Mouse (Mus musculus) MEL-GATA-1-ER (cell line): ENCODE data around the gene Cit.

Experiments used
- DNase-seq: peaks from one replicate; pipeline ENCODE4 v3.0.0-alpha.2; 2012; ENCODE audit warnings: low read depth; ENCODE audit errors: extremely low read depth

Gene Cit

DNA sequence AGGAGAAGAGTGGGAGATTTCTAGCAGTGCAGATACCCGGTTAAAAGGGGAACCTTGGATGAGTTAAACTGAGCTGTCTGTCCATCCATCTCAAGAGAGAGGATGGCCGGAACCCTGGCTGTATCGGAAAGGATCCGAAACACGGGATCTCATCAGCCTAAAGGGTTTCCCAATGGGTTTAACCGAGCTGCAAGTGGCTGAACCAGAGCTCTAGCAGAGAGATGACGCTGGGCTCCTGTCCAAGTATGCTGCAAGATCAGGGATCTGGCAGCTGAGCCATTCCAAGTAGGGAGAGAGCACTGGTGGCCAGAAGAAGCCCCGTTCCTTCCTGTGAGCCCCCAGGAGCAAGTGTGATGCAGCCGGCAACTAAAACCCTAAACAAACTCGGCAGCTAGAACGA lies 64.0 kb downstream of the Cit start:
- no peak for DNase-seq

DNA sequence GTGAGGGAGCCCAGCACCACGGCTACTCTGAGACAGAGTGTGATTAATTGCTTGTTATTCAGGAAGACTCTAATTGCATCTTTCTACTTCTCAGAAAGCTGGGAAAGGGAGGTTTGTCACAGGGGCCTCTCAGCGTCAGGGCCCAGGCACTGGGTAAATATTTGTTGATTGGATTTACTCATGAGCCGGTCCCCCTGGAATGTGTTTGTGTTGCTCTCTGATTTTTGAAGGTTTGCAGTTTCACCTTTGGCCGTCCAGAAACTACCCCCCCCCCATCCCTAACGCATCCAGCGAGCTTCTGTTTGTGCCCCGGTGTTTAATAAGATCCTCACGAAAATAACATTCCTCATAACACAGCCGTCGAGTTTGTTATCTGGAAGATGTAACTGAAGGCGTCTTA lies 65.4 kb downstream of the Cit start:
- no peak for DNase-seq

DNA sequence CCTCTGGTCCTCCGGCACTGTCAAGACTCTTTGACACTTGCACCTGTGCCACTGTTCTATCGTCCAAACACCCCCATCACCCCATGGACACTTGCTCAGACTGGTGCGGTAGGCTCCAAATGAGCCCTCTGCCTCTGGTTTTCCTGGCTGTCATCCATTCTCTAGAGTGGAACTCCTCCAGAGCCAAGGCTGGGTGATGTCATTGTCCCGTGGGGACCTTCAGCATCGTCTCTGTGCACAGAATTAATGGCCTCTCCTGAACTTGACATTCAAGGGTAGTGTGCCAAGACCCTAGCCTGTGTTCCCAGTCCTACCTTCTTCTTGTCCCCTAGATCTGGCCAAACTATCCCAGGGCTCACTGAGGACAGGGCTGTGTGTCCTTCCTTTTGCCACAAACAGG lies 70.4 kb downstream of the Cit start:
- DNase-seq, result no peak

DNA sequence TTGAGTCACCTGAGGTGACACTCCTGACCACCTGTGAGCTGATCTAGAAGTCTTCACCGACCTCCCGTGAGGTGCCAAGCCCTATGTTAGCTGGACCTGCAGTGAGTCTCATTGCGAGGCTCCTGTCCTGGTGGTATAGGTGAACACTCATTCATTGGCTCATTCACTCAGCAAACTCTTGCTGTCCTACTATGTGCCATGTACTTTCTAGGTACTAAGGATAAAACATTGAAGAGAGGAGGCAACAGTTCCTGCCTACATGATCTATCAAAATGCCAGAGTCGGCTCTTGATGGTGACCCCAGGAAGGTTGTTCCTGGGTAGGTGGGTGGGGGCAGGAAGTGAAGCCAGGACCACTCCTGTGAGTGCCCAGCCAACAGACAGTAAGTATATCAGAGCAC lies 72.9 kb downstream of the Cit start:
- DNase-seq, result no peak

DNA sequence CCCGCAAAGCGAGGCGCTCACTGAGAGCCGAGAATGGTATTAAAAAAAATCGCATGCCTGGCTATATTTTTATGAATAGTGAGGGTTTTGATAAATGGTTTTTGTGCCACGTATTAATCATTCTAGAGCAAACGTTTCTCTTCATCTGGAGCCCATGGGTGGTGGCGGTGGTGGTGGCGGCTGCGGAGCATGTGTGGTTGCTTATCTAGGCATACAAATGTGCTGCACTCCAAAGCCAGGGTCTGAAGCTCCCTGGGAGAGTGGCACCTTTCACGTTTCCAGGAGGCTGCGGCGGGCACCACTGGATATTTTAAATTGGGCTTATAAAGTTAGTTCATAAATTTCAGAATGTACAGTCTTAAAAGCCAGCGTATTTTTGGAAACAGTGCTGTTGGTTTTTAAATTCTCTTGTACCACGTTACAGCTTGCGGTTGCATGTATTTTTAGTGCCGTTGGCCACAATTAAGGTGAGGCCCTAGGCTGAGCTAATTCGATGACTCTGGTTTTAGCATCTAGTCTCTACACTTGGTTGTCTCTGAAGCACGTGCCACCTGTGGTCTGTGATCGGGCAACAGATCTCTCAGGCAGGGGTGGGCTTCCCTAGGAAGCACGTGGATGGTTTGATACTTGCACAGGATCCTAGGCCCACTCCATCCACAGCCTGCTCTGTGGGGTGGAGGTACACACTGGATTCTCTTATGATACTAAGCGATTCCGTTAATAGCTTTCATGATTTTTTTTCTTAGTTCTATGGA lies 73.7 kb downstream of the Cit start:
- DNase-seq, result peak; percentile 69

DNA sequence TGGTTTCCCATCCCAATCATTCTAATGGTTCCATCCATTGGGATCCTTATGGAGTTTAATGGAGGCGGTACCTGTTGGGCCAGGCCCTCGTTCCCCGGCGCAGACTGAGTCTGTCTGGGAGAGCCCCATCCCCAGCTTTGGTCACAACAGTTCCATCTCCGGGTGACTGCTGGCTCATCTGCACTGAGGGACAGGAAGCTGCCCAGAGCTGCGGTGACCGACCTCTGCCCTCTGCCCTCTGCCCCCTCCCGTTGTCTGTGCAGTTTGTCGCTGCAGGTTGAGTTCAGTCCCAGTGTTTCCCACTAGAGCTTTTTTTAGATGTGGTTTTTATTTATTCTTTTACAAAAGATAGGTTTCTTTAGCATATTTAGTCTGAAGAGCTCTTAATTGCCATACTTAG lies 76.9 kb downstream of the Cit start:
- DNase-seq, result no peak

DNA sequence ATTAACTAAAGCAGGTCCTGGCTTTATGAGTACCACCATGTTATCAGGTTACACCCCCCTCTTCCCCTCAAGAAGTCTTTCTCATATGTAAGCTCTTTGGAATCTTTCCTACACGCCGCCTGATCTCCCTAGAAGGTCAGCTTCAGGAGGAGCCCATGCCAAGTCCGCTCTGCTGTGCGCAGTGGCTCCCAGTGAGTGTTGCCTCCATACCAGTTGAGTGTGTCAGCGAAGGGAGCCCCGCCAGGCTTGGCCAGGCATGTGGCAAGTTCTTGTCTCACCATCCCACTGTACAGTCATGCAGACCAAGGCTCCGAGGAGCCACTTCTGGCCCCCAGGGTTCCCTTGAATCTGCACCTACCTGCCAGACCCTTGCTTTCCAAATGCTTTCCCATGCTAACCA lies 79.9 kb downstream of the Cit start:
- no peak for DNase-seq

DNA sequence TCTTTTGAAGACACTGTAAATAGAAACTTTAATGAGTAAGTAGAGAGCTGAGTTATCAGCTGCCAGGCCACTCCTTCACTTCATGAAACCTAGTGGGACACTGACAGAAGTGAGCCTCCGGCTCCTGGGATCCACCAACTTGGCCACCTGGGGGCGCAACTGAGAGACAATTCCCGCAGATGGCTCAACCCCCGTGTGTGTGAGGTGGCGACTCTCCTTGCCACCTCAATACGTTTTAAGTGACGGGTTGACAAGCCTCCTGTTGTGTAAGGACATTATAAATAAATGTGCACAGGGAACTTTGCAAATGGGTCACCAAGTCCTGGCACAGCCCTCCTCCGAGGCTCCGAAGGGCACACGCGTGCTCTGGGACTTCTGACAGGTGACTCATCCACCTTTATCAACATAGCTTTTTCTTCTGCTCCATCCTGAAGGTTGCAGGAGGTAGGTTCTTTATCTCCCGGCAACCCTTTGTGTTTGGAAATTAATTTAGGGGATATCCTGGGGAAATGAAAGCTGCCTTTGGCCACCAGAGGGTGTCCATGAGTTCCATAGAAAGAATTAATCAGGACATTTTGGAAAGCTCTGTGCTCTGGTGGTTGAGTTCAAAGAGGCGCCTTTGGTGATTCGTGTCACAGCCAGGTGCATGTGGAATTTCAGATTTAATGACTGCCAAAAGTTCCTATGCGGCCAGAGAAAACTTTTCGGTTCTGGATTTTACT lies 83.9 kb downstream of the Cit start:
- DNase-seq, result no peak

DNA sequence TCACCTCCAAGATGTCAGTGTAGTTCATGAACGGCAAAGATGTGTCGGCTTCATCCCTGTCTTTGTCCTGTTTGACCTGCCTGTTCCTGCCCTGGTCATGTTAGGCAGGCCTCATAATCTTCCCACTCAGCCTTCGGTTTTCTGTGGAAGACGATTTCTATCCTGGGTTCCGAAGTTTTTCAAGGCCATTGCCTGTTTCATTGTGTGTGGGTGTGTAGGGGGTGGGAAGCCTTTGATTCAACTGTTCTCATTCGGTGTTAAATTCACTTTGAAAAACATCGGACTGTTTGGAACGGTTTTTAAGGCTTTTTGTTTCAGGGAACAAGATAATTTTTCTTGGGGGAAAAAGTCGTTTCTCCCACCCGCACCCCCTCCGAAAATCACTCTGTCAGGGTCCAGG lies 87.2 kb downstream of the Cit start:
- DNase-seq, result no peak

DNA sequence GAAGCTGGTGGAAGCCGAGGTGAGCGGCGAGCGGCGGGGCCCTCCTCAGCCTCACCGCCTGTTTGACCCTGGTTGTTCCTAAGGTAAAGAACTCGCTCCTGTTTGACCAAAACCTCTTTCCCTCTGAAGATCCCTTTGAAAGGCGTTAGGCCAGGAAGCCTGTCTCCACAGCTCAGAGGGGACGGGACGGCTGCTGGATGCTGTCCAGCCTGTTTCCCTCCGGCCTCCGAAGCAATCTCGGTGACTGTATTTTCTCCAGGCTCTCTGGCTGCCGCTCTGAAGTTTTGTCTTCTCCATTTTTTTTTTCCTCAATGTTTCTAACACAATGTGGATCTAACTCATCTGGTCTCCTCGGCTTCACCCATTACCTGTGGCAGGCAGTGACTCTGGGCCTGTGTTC lies 91.8 kb downstream of the Cit start:
- DNase-seq, result no peak

DNA sequence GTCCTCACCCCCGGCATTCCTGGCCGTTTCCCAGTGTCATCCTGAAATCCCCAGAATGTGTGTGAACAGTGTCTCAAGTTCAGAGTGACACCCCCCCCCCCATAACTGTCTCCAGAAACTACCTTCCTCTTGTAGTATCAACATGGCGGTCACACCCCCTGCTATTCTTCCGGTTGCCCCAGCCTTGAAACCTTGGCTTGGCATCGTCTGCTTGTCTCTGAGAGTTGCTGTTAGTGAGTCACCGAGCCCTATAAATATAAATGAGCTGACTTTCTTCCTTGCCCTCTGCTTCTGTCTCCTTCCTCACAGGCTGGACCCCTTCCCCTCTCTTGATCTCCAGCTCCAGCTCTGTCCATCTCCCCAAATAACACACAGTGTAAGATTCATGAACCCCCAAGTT lies 92.5 kb downstream of the Cit start:
- DNase-seq, result no peak

DNA sequence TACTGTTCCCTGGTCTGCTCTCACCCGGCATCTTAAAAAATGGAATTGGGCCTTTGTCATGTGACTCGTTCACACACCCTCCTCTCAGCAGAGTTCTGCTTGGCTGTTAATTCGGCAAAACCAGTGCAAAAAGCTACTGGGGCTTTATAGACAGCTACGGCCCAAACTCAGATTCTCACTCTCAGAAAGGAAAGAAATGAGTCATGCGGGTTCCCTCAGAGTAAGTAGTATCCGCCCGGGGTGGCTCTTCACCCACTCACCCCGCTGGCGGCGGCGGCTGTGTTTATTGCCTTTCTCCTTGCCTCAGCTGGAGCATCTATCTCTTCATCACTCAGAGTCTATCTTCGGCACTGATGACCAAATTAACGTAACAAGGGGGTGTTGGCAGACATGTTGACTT lies 93.9 kb downstream of the Cit start:
- no peak for DNase-seq

DNA sequence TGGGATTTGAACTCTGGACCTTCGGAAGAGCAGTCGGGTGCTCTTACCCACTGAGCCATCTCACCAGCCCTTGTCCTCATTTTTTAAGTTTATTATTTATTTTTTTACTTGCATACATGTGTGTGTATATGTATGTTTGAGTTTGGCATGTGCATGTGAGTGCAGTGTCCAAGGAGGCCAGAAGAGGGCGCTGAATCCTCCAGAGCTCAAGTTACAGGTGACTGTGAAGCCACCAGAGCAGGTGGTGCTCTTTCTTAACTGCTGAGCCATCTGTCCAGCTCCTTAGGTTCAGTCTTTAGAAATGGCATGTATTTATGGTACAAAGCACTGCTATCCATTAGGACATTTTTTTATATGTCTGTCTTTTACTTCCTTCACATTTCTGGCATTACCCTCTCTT lies 97.3 kb downstream of the Cit start:
- no peak for DNase-seq

DNA sequence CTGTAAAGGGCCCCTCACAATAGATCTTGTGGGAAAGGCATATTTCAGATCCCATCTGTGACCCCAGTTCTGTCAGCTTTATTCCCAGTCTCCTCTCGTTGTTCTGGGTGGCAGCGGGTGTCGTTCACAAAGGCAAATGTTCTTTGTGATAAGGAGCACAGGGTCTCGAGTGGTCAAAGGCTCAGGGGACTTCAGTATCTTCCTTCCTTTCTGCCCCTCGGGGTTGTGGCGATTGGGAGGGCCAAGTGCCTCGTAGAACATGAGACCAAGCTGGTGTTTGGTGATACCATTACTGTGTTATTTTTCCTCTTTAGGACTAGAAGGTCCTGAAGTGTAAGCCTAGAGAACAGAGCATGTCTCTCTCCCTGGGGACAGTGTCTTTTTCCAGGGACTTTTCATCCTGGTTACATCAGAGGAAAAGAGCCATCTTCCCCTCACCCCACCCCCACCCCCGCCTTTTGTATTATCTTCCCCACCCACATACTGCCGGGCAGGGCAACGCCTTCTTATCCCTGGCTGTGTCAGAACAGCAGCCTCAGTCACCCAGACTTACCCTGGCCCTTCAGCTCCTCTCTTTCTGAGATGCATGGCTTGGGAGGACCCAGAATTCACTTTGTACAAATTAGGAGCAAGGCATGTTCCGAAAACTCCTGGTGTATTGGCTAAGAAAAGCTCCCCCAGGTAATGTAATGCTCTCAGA lies 99.9 kb downstream of the Cit start:
- peak; percentile 35 for DNase-seq

DNA sequence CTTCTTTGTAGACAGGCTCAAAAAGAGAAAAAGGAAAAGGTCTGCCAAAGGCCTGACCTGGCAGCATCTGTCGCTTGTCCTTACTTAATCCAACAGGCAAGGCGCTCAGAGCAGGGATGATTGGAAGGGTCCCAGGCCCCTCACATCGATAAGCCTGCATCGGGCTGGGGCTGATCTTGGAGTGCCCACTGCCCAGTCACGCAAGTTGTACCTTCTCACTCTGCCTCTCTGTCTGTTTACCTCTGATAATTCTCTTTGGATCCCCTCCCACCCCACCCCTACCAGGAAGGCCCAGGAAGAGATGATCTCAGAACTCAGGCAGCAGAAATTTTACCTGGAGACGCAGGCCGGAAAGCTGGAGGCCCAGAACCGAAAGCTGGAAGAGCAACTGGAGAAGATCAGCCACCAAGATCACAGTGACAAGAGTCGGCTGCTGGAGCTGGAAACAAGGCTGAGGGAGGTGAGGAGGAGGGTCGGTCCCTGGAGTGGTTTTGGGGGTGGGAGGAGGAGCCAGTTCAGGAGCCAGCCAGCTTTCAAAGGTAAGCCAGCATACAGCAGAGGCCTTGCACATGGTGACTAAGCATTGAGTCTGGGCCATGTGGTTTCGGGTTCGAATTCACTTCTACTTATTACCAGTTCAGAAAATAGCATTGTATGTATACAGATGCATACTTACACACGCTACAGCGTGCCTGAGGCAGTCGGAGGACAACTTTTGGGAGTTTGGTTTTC lies 102.7 kb downstream of the Cit start:
- DNase-seq, result no peak

DNA sequence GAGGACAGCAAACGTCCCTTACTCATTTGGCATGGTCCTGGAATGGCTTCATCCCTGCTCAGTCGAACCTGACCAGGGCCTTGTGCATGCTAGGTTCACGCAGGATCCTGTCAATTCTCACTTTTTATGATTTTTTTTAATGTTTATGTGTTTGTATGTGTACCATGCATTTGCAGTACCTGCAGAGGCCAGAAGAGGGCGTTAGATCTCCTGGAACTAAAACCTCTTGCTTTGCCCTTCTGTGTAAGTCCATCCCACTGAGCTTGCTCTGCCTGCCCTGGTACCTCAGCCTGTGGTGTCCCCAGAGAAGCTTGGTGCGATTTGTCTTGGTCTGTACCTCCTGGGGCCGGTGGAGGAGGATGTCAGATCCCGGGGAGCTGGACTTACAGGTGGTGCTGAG lies 105.9 kb downstream of the Cit start:
- no peak for DNase-seq

DNA sequence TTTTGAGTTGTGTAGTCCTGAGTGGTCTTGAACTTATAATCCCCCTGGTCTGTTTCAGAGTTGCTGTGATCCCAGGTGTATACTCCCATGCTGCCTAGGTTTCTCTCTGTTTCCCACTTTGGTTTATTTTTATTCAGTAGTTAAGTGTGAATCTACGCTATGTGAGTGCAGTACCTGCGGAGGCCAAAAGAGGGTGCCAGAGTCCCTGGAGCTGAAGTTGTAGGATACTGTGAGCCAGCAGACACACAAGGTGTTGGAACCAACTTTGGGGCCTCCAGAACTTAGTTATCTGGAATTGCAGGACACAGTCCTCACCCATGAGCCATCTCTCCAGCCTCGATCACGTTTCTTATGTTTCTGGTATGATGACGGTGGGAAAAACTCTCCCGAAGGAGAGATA lies 108.1 kb downstream of the Cit start:
- DNase-seq, result no peak

DNA sequence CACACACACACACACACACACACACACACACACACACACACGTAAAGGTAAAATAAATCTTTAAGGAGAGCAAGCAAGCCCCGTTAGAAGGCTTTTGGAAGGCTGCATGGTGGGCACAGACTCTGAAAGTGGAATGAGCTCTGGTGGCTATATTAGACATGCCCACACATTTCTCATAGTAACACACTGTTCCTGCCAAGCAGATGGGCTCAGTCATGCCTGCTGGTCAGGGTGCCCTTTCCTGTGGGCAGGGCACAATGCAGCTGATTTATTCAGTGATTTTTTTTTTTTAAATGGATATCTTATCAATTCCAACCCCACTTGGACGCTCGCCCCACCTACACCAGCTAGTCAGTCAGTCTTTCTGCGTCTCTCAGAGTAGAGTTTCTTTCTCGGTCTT lies 109.0 kb downstream of the Cit start:
- DNase-seq, result no peak

DNA sequence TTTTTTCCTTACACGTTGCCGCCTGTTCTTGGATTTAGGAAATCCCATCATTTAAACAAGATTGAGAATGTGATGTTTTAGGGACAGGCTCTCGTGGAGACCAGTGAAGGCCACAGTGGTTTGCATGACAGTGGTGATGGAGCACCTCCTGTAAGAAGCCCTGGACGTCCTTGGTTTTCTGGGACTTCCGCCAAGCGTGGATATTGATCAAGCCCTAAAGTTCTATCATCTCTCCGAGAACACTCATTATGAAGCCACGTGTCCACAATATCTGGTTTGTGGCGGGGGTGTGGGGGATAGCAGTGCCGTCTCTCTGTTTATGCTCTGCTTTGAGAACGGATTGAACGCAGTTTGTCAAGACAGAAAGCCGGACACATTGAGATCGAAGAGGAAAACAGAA lies 109.5 kb downstream of the Cit start:
- DNase-seq, result no peak

DNA sequence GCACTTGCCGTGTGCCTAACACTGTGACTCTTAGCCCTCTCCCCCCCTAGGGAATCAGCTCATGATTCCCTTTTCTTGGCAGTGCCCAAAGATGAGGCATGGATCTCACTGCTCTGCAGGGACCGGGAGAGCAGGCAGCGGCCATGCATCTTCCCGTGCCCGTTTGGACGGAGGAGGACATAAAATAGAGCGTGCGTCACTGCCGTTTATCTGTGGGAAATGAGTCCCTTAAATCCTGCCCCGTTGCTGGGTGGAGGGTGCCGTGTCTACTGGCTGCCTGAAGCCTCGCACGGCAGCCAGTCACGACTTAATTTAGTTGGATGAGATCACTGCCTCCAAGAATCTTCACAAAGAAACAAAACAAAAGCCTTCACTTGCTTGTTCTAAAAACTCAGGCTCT lies 110.1 kb downstream of the Cit start:
- no peak for DNase-seq

DNA sequence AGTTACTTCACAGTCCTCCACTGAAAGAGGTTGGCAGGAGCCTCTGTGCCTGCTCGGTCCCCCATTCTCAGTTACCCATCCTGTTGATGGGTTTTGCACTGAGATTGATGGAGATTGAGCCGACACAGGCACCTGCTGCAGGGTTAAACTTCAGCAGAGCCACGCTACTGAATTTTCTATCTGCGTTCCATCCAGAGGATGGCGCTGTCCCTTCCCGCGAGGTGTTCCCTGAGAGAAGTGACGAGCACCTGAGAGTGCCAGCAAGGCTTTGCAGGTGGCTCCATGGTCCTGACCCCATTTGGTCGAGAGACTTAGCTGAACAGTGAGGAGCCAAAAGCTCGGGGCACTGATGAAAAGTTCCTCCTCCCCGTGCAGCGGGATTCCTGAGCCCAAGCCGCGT lies 111.0 kb downstream of the Cit start:
- no peak for DNase-seq

DNA sequence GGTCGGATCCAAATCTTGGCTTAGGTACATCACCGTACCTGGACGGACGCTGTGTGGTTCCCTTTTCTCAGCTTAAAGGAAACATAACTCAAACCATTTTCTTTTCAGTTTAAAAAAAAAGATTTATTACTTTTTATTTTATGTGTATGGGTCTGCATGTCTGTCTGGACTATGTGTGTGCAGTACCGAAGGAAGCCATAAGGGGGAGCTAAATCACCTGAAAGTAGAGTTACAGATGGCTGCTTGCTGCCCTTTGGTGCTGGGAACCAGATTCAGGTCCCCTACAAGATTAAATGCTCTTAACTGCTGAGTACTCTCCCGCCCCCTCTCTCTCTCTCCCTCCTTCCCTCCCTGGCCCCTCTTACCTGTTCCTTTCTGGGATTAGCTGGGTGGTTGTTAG lies 112.1 kb downstream of the Cit start:
- DNase-seq, result no peak
